Comparison of ENCODE assay signal across 11 mouse cellular contexts in the genomic region with DNA sequence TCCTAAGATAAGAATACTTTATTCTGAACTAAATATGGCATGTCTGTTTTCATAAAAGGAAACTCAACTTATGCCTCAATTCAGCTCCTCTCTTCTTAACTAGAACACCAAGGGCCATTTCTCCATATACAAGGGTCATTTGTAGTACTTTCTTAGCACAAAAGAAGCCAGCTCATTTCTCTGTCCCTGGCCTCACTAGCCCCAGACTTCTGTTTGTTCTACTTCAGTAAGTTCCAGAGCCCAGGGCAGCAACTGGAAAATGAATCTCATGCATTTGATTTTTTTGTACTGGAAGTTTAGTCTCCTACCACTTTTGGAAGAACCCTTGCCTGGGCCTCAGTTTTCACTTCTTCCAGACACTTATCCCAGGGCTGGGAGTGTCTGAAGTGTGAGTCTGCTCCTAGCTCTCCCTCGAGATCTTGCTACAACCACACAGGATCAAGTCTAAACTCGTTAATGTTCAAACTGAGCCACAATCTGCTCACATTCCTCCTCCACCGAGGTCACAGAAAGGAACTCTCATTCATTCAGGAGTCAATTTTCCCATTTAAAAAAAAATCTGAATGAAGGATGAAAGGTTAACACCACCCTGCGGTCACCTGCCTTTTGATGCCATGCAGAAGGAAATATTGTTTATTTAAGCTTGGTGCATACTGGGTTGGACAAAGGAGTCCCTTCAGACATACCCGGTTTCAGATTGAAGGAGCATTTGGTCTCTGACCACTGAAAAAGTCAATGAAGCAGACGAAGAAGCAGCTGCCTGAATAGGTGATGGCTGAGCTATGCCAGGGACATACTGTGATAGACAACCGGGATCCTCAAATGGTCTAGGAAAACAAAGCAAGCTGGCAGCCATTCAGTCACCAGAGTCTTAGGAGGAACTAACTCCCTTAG.
DNase-seq lines count a peak whose midpoint lies in the region; ATAC-seq and TF ChIP-seq lines count a peak whose summit lies in the region.
"Had no signal": no experiment of that assay in that cellular context is flagged by ENCODE, and none has a peak within 500 bp of the region (broad histone marks: within the 10 kb centered on the region; RNA-seq: fewer than 3 reads in every experiment).

No protein-coding gene starts in this region.

- no peak for TF ChIP-seq CTCF in cerebellum, adult 2 months (IDR thresholded peaks at IDR 0.05; ENCODE audit: borderline replicate concordance, insufficient read depth, low read depth, low read length)

- H3K9ac ChIP-seq in intestine, embryonic 16.5 days (ENCODE audit: low read depth, low read length), result no peak overlapping the region
- H3K9ac ChIP-seq: embryonic facial prominence, embryonic 15.5 days had no signal

- no peak overlapping the region for H3K27ac ChIP-seq in cerebellum, adult 2 months (ENCODE audit: insufficient read depth, low read length)
- no peak overlapping the region for H3K27ac ChIP-seq in intestine, embryonic 16.5 days (ENCODE audit: low read length)
- H3K27ac ChIP-seq: embryonic facial prominence, embryonic 15.5 days had no signal

- H3K4me3 ChIP-seq in cerebellum, adult 2 months (replicated peaks; ENCODE audit: insufficient read depth, low read depth, low read length), result no peak overlapping the region
- no peak overlapping the region for H3K4me3 ChIP-seq in intestine, embryonic 16.5 days (ENCODE audit: low read length)
- H3K4me3 ChIP-seq: embryonic facial prominence, embryonic 15.5 days had no signal

- no peaks in the 10 kb centered on the region for H3K9me3 ChIP-seq in intestine, embryonic 16.5 days (ENCODE audit: control insufficient read depth, low read length)
- H3K9me3 ChIP-seq: embryonic facial prominence, embryonic 15.5 days had no signal

- no peaks in the 10 kb centered on the region for H3K4me1 ChIP-seq in cerebellum, adult 2 months (ENCODE audit: control insufficient read depth, insufficient read depth, low read length)
- peaks cover 3% of the 10 kb centered on the region; the same call in 1 of the 2 replicates for H3K4me1 ChIP-seq in intestine, embryonic 16.5 days (ENCODE audit: control insufficient read depth, insufficient read depth, low read length)

- 9% methylated on average over 7 of the region's 7 CpGs for WGBS in cerebellum, adult 2 months
- 33% methylated on average over 7 of the region's 7 CpGs for WGBS in intestine, embryonic 16.5 days

- no peak overlapping the region for H3K4me2 ChIP-seq in intestine, embryonic 16.5 days (ENCODE audit: low read depth, low read length)
- H3K4me2 ChIP-seq: embryonic facial prominence, embryonic 15.5 days had no signal

- peak; percentile 88 for ATAC-seq in intestine, embryonic 16.5 days

- no peak for TF ChIP-seq POLR2A in cerebellum, adult 2 months (IDR thresholded peaks at IDR 0.05; ENCODE audit: borderline replicate concordance, insufficient read depth, low read length)

- H3K27me3 ChIP-seq in cerebellum, adult 2 months (ENCODE audit: control insufficient read depth, insufficient read depth, low read length), result no peaks in the 10 kb centered on the region
- no peaks in the 10 kb centered on the region for H3K27me3 ChIP-seq in intestine, embryonic 16.5 days (replicated peaks; ENCODE audit: control insufficient read depth, insufficient read depth, low read length)
- H3K27me3 ChIP-seq: embryonic facial prominence, embryonic 15.5 days had no signal

- no peaks in the 10 kb centered on the region for H3K36me3 ChIP-seq in intestine, embryonic 16.5 days (ENCODE audit: control insufficient read depth, insufficient read depth, low read length)
- H3K36me3 ChIP-seq: embryonic facial prominence, embryonic 15.5 days had no signal

- DNase-seq in cerebellum, postnatal 10 days, result peak; percentile 81 to 83
- DNase-seq in cerebellum, adult 2 months, result no peak
- DNase-seq in Muller cell, postnatal 12 days (ENCODE audit: inconsistent ontology term), result peak; percentile 43
- peak; percentile 6 to 32 for DNase-seq in kidney, postnatal 4 days
- DNase-seq in layer of hippocampus, adult 9-10 months (ENCODE audit: low spot score), result no peak
- DNase-seq in urinary bladder, postnatal 4 days (ENCODE audit: low spot score in 2 of 2), result no peak
- DNase-seq in testis, postnatal 10 days (ENCODE audit: low spot score), result no peak
- DNase-seq: lung, postnatal 4 days; right cerebral cortex, adult 18-20 months had no signal

Comparison
In these comparisons a context has a peak if more than half of its experiments do, and no peak if none do; other contexts are left out.
1. DNase-seq: peak in cerebellum, postnatal 10 days (2 of 2), Muller cell, postnatal 12 days (single experiment) and kidney, postnatal 4 days (2 of 2); none in cerebellum, adult 2 months (0 of 2), layer of hippocampus, adult 9-10 months (single experiment), urinary bladder, postnatal 4 days (0 of 2) and testis, postnatal 10 days (single experiment).